Mouse (Mus musculus) ES-E14 (cell line): Measurements from ENCODE around the gene Fbxo46. TPM values are rescaled to one million over a fixed set of nuclear protein-coding genes. Genes with fewer than 3 reads are reported as not detected.

Source experiments
- DNase-seq: peaks from one replicate; pipeline ENCODE4 v3.0.0-alpha.2; 2013; ENCODE audit warnings: low read depth, low spot score
- H3K27ac ChIP-seq: 2 replicates; pipeline ENCODE4 v1.5.1; 2012; ENCODE audit warnings: low read depth, mild to moderate bottlenecking, low read length, moderate library complexity, mixed read lengths; ENCODE audit not compliant: poor library complexity, insufficient read depth, severe bottlenecking
- H3K36me3 ChIP-seq: 2 replicates; pipeline ENCODE4 v1.6.1; 2012; ENCODE audit warnings: mild to moderate bottlenecking, low read length, moderate library complexity, mixed read lengths; ENCODE audit not compliant: control insufficient read depth, poor library complexity, insufficient read depth, severe bottlenecking
- H3K4me1 ChIP-seq, 2 experiments: fragments of 150-350 bp in 1 of 2; sonication (generic) in 1 of 2; 2 replicates each; pipeline ENCODE4 v1.6.1; 2012; ENCODE audit warnings: low read length in 2 of 2, mild to moderate bottlenecking in 1 of 2, mixed read lengths in 1 of 2; ENCODE audit not compliant: control insufficient read depth in 2 of 2, insufficient read depth in 2 of 2, poor library complexity in 1 of 2
- H3K4me3 ChIP-seq, 2 experiments: fragments of 150-350 bp in 1 of 2; sonication (generic) in 1 of 2; 2 replicates each; pipeline ENCODE4 v1.5.1; 2012; ENCODE audit warnings: low read length in 2 of 2, low read depth in 1 of 2, mild to moderate bottlenecking in 1 of 2, mixed read lengths in 1 of 2; ENCODE audit not compliant: insufficient read depth in 1 of 2, poor library complexity in 1 of 2, severe bottlenecking in 1 of 2
- H3K9ac ChIP-seq: 2 replicates; pipeline ENCODE4 v1.6.1; 2012; ENCODE audit warnings: low read depth, mild to moderate bottlenecking, low read length, mixed read lengths; ENCODE audit not compliant: poor library complexity, insufficient read depth, severe bottlenecking
- H3K9me3 ChIP-seq: fragments of 150-350 bp; sonication (generic); 2 replicates; pipeline ENCODE4 v1.6.1; 2012; ENCODE audit warnings: low read depth, mild to moderate bottlenecking, low read length; ENCODE audit not compliant: control insufficient read depth, insufficient read depth
- CHD2 ChIP-seq: IDR thresholded peaks from 2 replicates; pipeline ENCODE4 v1.6.1; 2014; ENCODE audit warnings: mild to moderate bottlenecking, low read depth, low read length, inconsistent platforms
- HCFC1 ChIP-seq: IDR thresholded peaks from 2 replicates; pipeline ENCODE4 v1.6.1; 2012; ENCODE audit warnings: low read length, inconsistent platforms, borderline replicate concordance; ENCODE audit not compliant: insufficient read depth
- MAFK ChIP-seq: IDR thresholded peaks from 2 replicates; pipeline ENCODE4 v1.6.1; 2014; ENCODE audit warnings: mild to moderate bottlenecking, low read depth, low read length, inconsistent platforms; ENCODE audit not compliant: insufficient read depth
- ZC3H11A ChIP-seq: IDR thresholded peaks from 2 replicates; pipeline ENCODE4 v1.6.1; 2012; ENCODE audit warnings: low read depth, mild to moderate bottlenecking, inconsistent platforms, low read length, borderline replicate concordance
- ZNF384 ChIP-seq: IDR thresholded peaks from 2 replicates; pipeline ENCODE4 v1.6.1; 2012; ENCODE audit warnings: low read depth, low read length, inconsistent platforms
- in situ Hi-C, 2 experiments: fragments of 600-800 bp; cut with MboI; formaldehyde crosslinking; loops; one replicate each; pipeline ENCODE4 v1.15.1; 2025; ENCODE audit warnings: low sequenced_read_pairs in 2 of 2, inconsistent platforms in 1 of 2; ENCODE audit not compliant: unreplicated experiment in 2 of 2
- total RNA-seq: library from RNA; depleted of rRNA; stranded (reverse); fragments of 300-350 nt; gene quantifications from 2 replicates; pipeline ENCODE4 v1.2.3, GENCODE M21; 2012

Gene Fbxo46
- total RNA-seq, 1 experiment: 19.5 TPM

- no peak for DNase-seq
- Histone ChIP-seq H3K4me3 (peak overlapping the region; percentile 24 to 68; a peak in 2 of 4 replicates), H3K4me1 (peaks cover 3 to 19% of the 10 kb centered on the region in 2 experiments; a peak in 2 of 4 replicates), H3K9me3 (no peaks in the 10 kb centered on the region), H3K27ac (no peak overlapping the region), H3K36me3 (peaks cover 8% of the 10 kb centered on the region; the same call in 1 of the 2 replicates), H3K9ac (peak overlapping the region; percentile 48; the same call in 1 of the 2 replicates)
- in situ Hi-C loops: no loop called here
- TF ChIP-seq CHD2: no peak
- no peak for TF ChIP-seq ZNF384
- TF ChIP-seq HCFC1: no peak
- TF ChIP-seq ZC3H11A: no peak
- TF ChIP-seq MAFK: no peak
Measured at GRCm38 (mm10) chr7:19091913-19092312, 27.7 kb upstream of the Fbxo46 start.

GRCm38 (mm10) chr7:19092381-19093173, 27.1 kb upstream of the Fbxo46 start:
- DNase-seq: no peak
- H3K9ac ChIP-seq: peak overlapping the region; percentile 48; the same call in 1 of the 2 replicates
- no peak for TF ChIP-seq ZC3H11A
- no peak for TF ChIP-seq MAFK
- TF ChIP-seq HCFC1: no peak
- no peak for TF ChIP-seq CHD2
- no peak for TF ChIP-seq ZNF384
- H3K4me1 ChIP-seq: peaks cover 2 to 14% of the 10 kb centered on the region in 2 experiments; a peak in 2 of 4 replicates
- in situ Hi-C loops: no loop called here
- H3K4me3 ChIP-seq: peak overlapping the region; percentile 33 to 68
- peaks cover 8% of the 10 kb centered on the region; the same call in 1 of the 2 replicates for H3K36me3 ChIP-seq
- H3K9me3 ChIP-seq: no peaks in the 10 kb centered on the region
- H3K27ac ChIP-seq: no peak overlapping the region

- H3K4me3 ChIP-seq: peak overlapping the region; percentile 53 to 68
- DNase-seq: peak; percentile 63
- H3K9ac ChIP-seq: peak overlapping the region; percentile 19; the same call in 1 of the 2 replicates
- TF ChIP-seq ZNF384 (no peak), ZC3H11A (no peak), HCFC1 (peak; percentile 42; the same call in 1 of the 2 replicates)
- in situ Hi-C loops: no loop called here
- H3K36me3 ChIP-seq: peaks cover 3% of the 10 kb centered on the region; the same call in 1 of the 2 replicates
- H3K9me3 ChIP-seq: no peaks in the 10 kb centered on the region
- H3K4me1 ChIP-seq: peaks cover 2 to 14% of the 10 kb centered on the region in 2 experiments; a peak in 2 of 4 replicates
- H3K27ac ChIP-seq: no peak overlapping the region
Measured at GRCm38 (mm10) chr7:19093174-19093521, 26.5 kb upstream of the Fbxo46 start.

GRCm38 (mm10) chr7:19093537-19094385, 25.9 kb upstream of the Fbxo46 start:
- H3K9me3 ChIP-seq: no peaks in the 10 kb centered on the region
- H3K4me3 ChIP-seq: peak overlapping the region; percentile 72 to 74
- H3K4me1 ChIP-seq: peaks cover 2 to 14% of the 10 kb centered on the region in 2 experiments; a peak in 2 of 4 replicates
- TF ChIP-seq ZNF384: peak; percentile 40; the same call in 1 of the 2 replicates
- TF ChIP-seq MAFK: no peak
- TF ChIP-seq ZC3H11A: no peak
- peak; percentile 25; the same call in 1 of the 2 replicates for TF ChIP-seq HCFC1
- peak; percentile 9; the same call in 1 of the 2 replicates for TF ChIP-seq CHD2
- peaks cover 3% of the 10 kb centered on the region; the same call in 1 of the 2 replicates for H3K36me3 ChIP-seq
- H3K27ac ChIP-seq: peak overlapping the region; percentile 27; the same call in 1 of the 2 replicates
- peak; percentile 97 for DNase-seq
- in situ Hi-C loops: no loop called here
- H3K9ac ChIP-seq: peak overlapping the region; percentile 64
